Mouse (Mus musculus): ENCODE data around the gene Mapk1ip1.

DNA sequence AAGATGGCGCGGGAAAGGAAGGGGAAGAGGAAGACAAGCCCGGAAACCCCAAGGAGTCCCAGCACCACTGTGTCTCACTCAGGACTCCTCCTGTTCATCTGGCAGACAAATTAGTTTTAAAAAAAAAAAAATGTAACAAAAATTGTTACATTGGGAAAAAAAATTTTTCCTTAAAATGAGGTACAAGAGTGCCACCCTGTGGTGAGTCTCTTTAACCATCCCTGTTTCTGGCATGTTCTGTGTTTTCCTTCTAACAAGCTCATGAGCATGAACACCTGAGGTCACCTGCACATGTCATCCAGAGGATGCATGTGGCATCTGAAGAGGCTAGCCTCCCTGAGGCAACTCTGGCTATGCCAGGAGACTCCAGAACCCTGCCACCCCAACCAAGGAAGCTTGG lies 11.0 kb downstream of the Mapk1ip1 start:
- TF ChIP-seq CTCF (IDR thresholded peaks at IDR 0.05; ENCODE audit: low read depth): peak; percentile 52
- TF ChIP-seq EP300 (optimal IDR thresholded peaks at IDR 0.05): no peak
